Mouse (Mus musculus) heart, postnatal 0 days (tissue): ENCODE results near the gene Zfp316. TPM values are rescaled to one million over a fixed set of nuclear protein-coding genes. Genes with fewer than 3 reads are reported as not detected.

Experiments used
- ATAC-seq: fragments of 200-750 bp; cut with Nextera tagmentation; 2 replicates; pipeline ENCODE4 v1.8.0; 2017; ENCODE audit warnings: low read depth, moderate number of reproducible peaks, moderate library complexity; ENCODE audit not compliant: insufficient read depth
- DNase-seq: peaks from one replicate; pipeline ENCODE4 v3.0.0-alpha.2; 2016; ENCODE audit warnings: low spot score
- H3K27ac ChIP-seq: fragments of 300-500 bp; sonication (generic); 2 replicates; pipeline ENCODE4 v1.5.1; 2014; ENCODE audit warnings: low read depth, mild to moderate bottlenecking
- H3K27me3 ChIP-seq: fragments of 300-500 bp; sonication (generic); 2 replicates; pipeline ENCODE4 v1.6.1; 2014; ENCODE audit warnings: low read length, mixed read lengths; ENCODE audit not compliant: control insufficient read depth, insufficient read depth
- H3K36me3 ChIP-seq: fragments of 300-500 bp; sonication (generic); replicated peaks from 2 replicates; pipeline ENCODE4 v1.6.1; 2014; ENCODE audit warnings: low read length, mixed read lengths; ENCODE audit not compliant: control insufficient read depth, insufficient read depth
- H3K4me1 ChIP-seq: fragments of 300-500 bp; sonication (generic); 2 replicates; pipeline ENCODE4 v1.6.1; 2014; ENCODE audit warnings: antibody characterized with exemption; ENCODE audit not compliant: control insufficient read depth, insufficient read depth
- H3K4me2 ChIP-seq: fragments of 300-500 bp; sonication (generic); 2 replicates; pipeline ENCODE4 v1.6.1; 2014; ENCODE audit warnings: low read depth, mild to moderate bottlenecking, low read length, moderate library complexity
- H3K4me3 ChIP-seq: fragments of 300-500 bp; sonication (generic); 2 replicates; pipeline ENCODE4 v1.5.1; 2014; ENCODE audit warnings: low read depth, low read length
- H3K9ac ChIP-seq: fragments of 300-500 bp; sonication (generic); replicated peaks from 2 replicates; pipeline ENCODE4 v1.6.1; 2014; ENCODE audit warnings: low read depth, low read length, mixed read lengths
- H3K9me3 ChIP-seq: fragments of 300-500 bp; sonication (generic); replicated peaks from 2 replicates; pipeline ENCODE4 v1.6.1; 2016; ENCODE audit warnings: low read length; ENCODE audit not compliant: control insufficient read depth
- CTCF ChIP-seq: IDR thresholded peaks from 2 replicates; pipeline ENCODE4 v1.5.1; 2016; ENCODE audit warnings: antibody characterized with exemption, control low read depth, low read depth
- EP300 ChIP-seq: IDR thresholded peaks from 2 replicates; pipeline ENCODE4 v1.6.1; 2016; ENCODE audit warnings: antibody characterized with exemption, low read depth
- WGBS: fragments of 180-500 bp; shearing (Covaris S2); extraction: QIAGEN DNeasy Blood & Tissue Kit; methylation state at CpG from one replicate; pipeline ENCODE4 v1.1.7; 2014; 5-methylcytosine and 5-hydroxymethylcytosine counted together
- polyA plus RNA-seq: library from polyadenylated mRNA; unstranded; fragments of >200 nt; fragmentation: Nextera tagmentation; extraction: Ambion mirVana; gene quantifications from 2 replicates; pipeline ENCODE4 v1.2.1, GENCODE M21; 2015
- total RNA-seq: library from RNA; depleted of rRNA; stranded (reverse); fragments of >200 nt; gene quantifications from 2 replicates; pipeline ENCODE4 v1.2.3, GENCODE M21; 2014; ENCODE audit warnings: low replicate concordance

Zfp316 gene
- total and polyA plus RNA-seq, 2 experiments from 2014 or later = 1.2 to 7.0 TPM

GRCm38 (mm10) chr5:143314183-143314729 is 44.4 kb upstream of the Zfp316 start:
- TF ChIP-seq EP300 (no peak), CTCF (no peak)
- H3K27ac ChIP-seq = peak overlapping the region; percentile 89
- DNase-seq = peak; percentile 18
- H3K4me2 ChIP-seq = peak overlapping the region; percentile 93
- H3K36me3 ChIP-seq = peaks cover 56% of the 10 kb centered on the region
- peaks cover 10% of the 10 kb centered on the region for H3K4me1 ChIP-seq
- WGBS = 3% methylated on average over 16 of the region's 16 CpGs
- peak overlapping the region; percentile 83 for H3K4me3 ChIP-seq
- no peaks in the 10 kb centered on the region for H3K9me3 ChIP-seq
- no peak for ATAC-seq
- H3K27me3 ChIP-seq = no peaks in the 10 kb centered on the region
- peak overlapping the region; percentile 81 for H3K9ac ChIP-seq

GRCm38 (mm10) chr5:143311886-143312285 is 42.1 kb upstream of the Zfp316 start:
- no peak for ATAC-seq
- Histone ChIP-seq H3K4me1 (peaks cover 10% of the 10 kb centered on the region), H3K27ac (no peak overlapping the region), H3K4me2 (no peak overlapping the region), H3K9me3 (no peaks in the 10 kb centered on the region), H3K27me3 (no peaks in the 10 kb centered on the region), H3K36me3 (peaks cover 58% of the 10 kb centered on the region), H3K4me3 (no peak overlapping the region), H3K9ac (no peak overlapping the region)
- WGBS = 61% methylated on average over 8 of the region's 8 CpGs
- TF ChIP-seq CTCF = peak; percentile 83
- no peak for TF ChIP-seq EP300
- no peak for DNase-seq

- Histone ChIP-seq H3K4me1 (peaks cover 10% of the 10 kb centered on the region), H3K27ac (no peak overlapping the region), H3K9ac (no peak overlapping the region), H3K9me3 (no peaks in the 10 kb centered on the region), H3K4me2 (no peak overlapping the region), H3K27me3 (no peaks in the 10 kb centered on the region), H3K36me3 (peaks cover 66% of the 10 kb centered on the region), H3K4me3 (no peak overlapping the region)
- WGBS = 93% methylated on average over 7 of the region's 7 CpGs
- DNase-seq (no peak), ATAC-seq (no peak)
- TF ChIP-seq CTCF = no peak
- no peak for TF ChIP-seq EP300
Observed at GRCm38 (mm10) chr5:143309916-143310315, 40.1 kb upstream of the Zfp316 start.

GRCm38 (mm10) chr5:143308825-143309224 is 39.0 kb upstream of the Zfp316 start:
- Histone ChIP-seq H3K9ac (no peak overlapping the region), H3K4me1 (peaks cover 4% of the 10 kb centered on the region; the same call in 1 of the 2 replicates), H3K4me3 (no peak overlapping the region), H3K4me2 (no peak overlapping the region), H3K27me3 (no peaks in the 10 kb centered on the region), H3K27ac (peak overlapping the region; percentile 85), H3K9me3 (no peaks in the 10 kb centered on the region), H3K36me3 (peaks cover 73% of the 10 kb centered on the region)
- TF ChIP-seq CTCF = no peak
- TF ChIP-seq EP300 = no peak
- WGBS = 58% methylated on average over 5 of the region's 5 CpGs
- peak; percentile 84 for ATAC-seq
- peak; percentile 66 for DNase-seq

- H3K36me3 ChIP-seq = peaks cover 82% of the 10 kb centered on the region
- no peak overlapping the region for H3K27ac ChIP-seq
- TF ChIP-seq CTCF = no peak
- TF ChIP-seq EP300 = no peak
- ATAC-seq = no peak
- H3K9ac ChIP-seq = no peak overlapping the region
- no peaks in the 10 kb centered on the region for H3K27me3 ChIP-seq
- 87% methylated on average over 7 of the region's 7 CpGs for WGBS
- no peak overlapping the region for H3K4me2 ChIP-seq
- H3K4me1 ChIP-seq = no peaks in the 10 kb centered on the region
- DNase-seq = no peak
- no peak overlapping the region for H3K4me3 ChIP-seq
- no peaks in the 10 kb centered on the region for H3K9me3 ChIP-seq
Observed at GRCm38 (mm10) chr5:143304251-143304650, 34.4 kb upstream of the Zfp316 start.

GRCm38 (mm10) chr5:143301296-143301695 is 31.5 kb upstream of the Zfp316 start:
- no peaks in the 10 kb centered on the region for H3K4me1 ChIP-seq
- DNase-seq (no peak), ATAC-seq (peak; percentile 29; the same call in 1 of the 2 replicates)
- H3K27me3 ChIP-seq = no peaks in the 10 kb centered on the region
- H3K9ac ChIP-seq = no peak overlapping the region
- H3K27ac ChIP-seq = no peak overlapping the region
- H3K4me2 ChIP-seq = no peak overlapping the region
- H3K36me3 ChIP-seq = peaks cover 53% of the 10 kb centered on the region
- TF ChIP-seq EP300 (no peak), CTCF (peak; percentile 55)
- H3K9me3 ChIP-seq = no peaks in the 10 kb centered on the region
- H3K4me3 ChIP-seq = no peak overlapping the region
- 50% methylated on average over 8 of the region's 8 CpGs for WGBS
